Mouse (Mus musculus): ENCODE results near the gene Lamb2.

GRCm38 (mm10) chr9:108521604-108522003 lies 42.1 kb downstream of the Lamb2 start:
- TF ChIP-seq GATA1 (IDR thresholded peaks at IDR 0.05; ENCODE audit: low read length) (no peak), TAL1 (IDR thresholded peaks at IDR 0.05; ENCODE audit: low read length) (no peak)
